Mouse (Mus musculus) 3T3-L1 (cell line): ENCODE results near the gene Jdp2.

ENCODE experiments used
- DNase-seq: peaks from one replicate; pipeline ENCODE4 v3.0.0-alpha.2; 2015; ENCODE audit warnings: low read depth, low spot score

Gene Jdp2

DNA sequence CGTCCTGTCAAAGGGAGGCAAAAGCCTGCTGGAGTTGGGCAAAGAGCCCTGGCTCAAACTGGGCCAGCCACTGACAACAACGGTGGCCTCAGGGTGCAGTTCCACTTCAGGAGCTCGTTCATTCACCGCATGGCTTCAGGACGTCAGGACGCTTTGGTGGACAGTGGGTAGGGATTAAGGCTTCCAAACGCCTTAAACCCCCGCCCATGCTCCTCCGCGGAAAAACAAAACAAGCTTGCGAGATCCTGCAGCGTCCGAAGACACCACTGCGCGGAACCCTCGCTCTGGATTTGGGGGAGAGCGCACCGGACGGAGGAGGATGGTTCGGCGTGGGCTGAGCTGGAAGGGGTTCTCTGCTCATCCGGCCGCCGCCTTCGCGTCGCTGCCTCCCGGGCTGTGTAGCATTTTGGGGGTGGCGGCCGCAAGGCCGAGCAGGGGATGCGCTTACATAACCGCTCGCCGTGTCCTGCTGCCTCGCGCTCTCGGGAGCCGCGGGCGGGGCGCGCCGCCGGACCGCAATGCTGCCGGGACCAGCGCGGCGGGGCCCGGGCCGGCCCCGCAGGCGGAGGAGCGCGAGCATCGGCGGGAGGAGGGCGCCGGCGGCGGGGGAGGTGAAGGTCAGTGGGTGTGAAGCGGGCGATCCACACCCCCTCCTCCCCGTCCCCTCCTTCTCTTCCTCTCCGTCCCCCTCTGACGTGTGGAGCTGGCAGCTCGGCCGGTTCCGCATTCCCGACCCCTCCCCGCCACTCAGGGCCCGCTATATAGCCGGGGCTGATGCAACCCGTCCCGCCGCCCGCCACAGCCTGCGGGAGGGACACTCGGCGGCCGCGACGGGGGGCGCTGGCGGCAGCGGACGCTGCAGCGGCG is at the start of gene Jdp2:
Gene Jdp2 (plus strand): TSS at position 417 of the 867 bp plus-strand sequence.
- DNase-seq: peak; percentile 80

DNA sequence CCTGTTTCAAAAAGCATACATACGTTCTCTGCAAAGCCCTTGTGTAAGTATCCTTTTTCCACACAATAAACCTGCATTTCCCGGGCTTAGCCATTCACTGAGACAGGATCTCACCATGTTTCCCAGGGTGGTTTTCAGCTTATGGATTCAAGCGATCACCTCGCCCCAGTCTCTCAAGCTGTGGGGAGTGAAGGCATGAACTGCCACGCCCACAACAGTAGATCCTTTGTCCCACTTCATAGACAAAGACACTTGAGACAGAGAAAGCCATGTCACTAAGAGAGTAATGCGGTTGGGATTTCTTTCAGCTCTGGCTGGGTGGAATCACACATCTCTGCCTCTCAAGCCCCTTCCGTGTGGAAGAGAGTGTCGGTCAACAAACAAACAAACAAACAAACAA is 49.2 kb upstream of the Jdp2 start:
- DNase-seq: no peak

DNA sequence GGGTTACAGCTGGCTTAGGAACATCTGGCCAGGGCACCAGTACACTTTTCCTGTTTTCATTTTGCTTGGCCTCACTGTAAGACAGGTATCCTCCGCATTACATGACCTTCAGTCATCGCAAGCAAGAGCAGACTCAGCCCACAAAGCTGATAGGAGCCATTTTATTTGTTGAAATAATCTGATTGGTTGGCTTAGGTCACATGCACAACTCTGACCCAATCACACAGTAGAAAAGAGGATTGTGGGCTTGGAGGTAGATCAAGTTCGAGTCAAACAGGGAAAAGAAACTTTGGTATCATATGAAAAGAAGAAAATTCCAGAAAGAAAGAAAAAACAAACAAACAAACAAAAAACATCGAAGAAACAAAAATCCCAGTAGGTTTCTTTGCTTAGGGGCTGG is 48.4 kb upstream of the Jdp2 start:
- DNase-seq: no peak

DNA sequence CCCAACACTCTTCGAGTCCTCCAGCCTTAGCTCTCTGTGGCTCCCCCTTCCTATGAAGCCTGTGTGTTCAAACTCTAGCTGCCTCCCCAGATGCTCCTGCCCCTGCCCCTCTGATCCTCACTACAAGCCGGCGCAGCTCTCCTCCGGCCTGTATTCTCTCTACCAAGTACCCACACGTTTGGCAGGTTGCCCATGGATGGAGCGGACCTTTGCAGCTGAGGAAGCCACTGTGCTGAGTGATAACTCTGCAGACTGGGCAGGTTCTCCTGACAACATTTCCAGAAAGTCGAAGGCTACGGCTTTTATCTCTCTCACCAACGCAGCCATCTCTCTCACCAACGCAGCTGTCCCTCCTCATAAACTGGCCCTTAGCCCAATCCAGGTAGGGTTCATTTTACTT is 39.5 kb upstream of the Jdp2 start:
- no peak for DNase-seq

DNA sequence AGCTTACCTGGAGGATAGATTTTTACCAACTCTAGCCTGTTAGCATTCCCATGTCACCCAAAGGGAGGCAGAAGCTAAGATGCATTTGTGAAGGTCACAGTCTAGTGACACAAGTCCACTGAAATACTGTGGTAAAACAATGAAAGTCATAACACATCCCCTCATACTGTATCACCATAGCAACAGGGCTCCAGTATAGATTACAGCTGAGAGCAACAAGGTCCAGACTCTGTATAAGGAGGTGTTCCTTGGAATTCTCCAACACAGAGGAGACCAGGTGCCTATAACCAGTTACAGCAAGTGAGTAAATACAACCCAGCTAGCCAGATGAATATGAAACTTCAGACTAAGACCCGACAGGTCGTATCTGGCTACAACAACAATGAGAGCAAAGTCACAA is 33.4 kb upstream of the Jdp2 start:
- DNase-seq: no peak

DNA sequence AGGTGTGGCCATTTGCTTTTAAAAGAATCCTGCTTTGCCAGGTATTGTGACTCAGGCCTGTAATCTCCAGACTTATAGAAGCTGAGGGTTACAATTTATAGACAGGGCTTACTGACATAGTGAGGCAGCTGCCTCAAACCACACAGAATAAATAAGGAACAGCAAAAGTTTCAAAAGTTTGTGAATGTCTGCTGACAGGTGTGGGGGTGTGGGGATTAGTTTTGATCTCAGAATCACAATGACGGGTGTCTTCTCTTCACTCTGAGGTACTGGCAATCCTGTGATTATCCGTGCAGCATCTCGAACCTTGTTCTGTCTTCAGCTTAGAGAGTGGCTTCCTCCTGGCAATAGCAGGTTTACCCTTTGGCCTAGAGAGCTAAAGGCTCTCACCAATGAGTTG is 30.5 kb upstream of the Jdp2 start:
- no peak for DNase-seq

DNA sequence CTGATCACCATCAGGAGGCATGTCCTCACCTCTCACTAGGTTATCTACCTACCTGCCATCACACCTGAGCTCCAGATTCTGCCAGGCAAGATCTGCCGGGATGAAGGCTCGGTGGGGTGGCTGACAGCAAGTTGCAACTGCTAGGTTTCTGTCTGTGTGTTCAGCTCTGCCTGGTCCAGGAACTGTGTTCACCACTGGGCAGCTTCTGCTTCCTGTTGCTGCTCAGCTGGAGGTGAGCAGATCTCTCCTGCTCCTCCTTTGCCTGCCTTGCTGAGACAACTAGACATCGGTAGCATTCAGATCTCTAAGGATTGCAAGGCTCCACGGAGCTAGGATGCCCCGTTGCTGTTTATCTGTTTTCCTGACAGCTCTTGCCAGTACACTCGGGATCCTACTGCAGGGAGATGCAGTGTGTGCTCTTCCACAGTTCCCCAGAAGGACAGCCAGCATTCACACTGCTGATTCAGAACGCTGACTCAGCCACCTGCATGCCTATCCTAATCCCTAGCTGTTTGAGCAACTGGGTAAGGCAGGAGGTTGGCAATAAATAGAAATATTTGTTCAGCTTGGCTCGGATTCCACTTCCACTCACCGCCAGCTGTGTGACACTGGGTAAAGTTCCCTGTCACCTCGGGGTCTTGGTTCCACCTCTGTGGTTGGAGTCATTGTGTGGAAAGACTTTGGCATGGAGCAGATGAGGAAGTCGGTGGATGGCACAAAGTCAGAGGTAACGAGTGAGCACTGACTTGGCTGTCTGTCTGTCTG is 29.3 kb upstream of the Jdp2 start:
- peak; percentile 82 for DNase-seq

DNA sequence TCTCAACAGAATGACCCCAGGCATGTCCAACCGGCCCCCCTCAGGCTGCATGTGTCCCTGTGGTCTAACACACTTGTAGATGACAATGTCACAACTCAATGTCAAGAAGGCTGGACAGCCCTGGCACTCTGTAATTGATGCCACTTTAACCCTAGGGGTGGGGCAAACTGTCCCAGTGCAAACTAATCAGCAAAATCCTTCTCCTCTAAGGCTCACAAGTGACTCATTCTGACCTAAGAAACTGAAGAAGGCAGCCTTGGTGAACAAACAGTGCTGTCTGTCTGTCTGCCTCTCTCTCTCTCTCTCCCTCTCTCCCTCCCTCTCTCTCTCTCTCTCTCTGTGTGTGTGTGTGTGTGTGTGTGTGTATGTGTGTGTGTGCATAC is 28.7 kb upstream of the Jdp2 start:
- peak; percentile 74 for DNase-seq

DNA sequence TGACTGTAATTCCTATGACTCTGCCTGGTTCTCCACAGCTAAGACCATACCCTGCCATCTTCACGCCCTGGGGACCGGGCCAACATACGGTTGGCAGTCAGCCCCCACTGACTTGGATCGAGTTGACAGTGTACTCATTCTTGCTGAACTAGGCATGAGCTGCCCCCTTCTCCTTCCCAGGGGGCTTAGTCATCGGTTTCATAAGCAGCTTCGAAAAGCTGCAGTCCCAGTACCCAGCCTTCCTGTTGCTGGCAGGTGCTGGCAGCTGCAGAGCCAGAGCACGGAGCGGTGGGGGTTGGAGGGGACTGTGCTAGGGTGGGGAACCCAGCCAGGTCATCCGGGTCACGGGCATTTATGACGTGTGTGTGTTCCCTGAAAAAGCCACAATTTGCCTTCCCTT is 27.5 kb upstream of the Jdp2 start:
- DNase-seq: peak; percentile 83

DNA sequence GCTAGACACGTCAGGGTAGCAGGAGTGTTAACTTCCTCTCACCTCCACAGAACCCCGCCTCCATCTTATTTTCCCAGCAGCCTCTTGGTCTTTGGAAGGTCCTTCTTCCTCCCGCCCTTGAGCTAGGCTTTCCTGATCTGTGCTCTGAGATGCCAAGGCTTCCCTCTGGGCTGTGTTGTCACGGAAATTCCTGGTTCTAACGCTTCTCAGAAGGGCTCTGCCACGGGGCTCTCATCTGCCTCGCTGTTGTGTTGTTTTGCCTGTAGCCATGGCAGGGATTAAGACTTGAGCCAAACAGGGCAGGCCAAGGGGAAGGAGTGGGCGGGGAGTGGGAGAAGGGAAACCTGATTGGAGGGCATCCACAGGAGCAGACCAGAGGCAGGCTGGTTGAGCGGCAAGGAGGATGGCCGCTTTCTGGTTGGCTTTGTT is 26.8 kb upstream of the Jdp2 start:
- DNase-seq: peak; percentile 56

DNA sequence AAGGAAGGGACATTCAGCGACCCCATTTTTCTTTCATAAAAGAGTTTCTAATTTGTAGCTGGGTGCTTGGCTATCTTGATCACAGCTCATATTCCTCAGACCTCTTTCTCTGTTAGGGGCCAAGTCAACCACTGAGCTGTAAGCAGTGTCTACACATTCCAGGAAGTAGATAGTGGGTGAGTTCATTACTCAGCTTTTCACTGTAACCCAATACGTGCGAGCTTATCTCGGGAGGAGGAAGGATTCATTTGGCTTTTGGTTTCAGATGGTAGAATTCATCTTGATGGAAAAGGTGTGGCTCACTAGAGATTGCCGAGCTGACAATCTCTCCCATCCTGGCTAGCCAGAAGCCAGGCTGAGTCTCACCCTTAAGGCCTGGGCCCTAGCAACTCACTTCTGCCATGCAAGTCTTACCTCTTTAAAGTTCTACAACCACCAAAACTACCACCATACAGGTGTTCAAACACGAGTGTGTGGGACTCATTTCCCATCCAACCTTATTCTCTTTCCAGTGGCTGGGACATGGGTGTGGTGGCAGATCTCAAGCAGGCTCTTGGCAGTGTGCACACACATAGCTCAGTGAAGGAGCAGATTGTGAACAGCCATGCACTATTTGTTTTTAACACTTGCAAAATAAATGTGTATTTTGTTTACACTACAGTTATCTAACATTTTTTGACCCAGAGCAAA is 23.9 kb upstream of the Jdp2 start:
- DNase-seq: peak; percentile 46

DNA sequence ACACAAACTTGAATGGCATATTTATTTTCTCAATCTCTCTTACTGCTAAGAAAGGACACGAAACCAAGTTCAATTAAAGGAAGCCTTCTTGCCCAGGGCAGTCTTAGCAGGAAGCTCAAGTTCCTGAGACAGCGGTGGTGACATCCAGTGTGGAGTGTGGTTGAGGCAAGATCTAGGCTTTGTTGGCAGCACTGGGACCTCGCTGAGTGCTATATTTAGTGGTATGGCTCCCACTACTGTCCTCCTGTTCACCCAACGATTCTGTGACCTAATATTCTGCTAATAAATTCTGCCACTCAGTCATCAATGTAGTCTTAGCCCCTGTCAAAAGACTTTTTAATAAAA is 23.4 kb upstream of the Jdp2 start:
- no peak for DNase-seq

DNA sequence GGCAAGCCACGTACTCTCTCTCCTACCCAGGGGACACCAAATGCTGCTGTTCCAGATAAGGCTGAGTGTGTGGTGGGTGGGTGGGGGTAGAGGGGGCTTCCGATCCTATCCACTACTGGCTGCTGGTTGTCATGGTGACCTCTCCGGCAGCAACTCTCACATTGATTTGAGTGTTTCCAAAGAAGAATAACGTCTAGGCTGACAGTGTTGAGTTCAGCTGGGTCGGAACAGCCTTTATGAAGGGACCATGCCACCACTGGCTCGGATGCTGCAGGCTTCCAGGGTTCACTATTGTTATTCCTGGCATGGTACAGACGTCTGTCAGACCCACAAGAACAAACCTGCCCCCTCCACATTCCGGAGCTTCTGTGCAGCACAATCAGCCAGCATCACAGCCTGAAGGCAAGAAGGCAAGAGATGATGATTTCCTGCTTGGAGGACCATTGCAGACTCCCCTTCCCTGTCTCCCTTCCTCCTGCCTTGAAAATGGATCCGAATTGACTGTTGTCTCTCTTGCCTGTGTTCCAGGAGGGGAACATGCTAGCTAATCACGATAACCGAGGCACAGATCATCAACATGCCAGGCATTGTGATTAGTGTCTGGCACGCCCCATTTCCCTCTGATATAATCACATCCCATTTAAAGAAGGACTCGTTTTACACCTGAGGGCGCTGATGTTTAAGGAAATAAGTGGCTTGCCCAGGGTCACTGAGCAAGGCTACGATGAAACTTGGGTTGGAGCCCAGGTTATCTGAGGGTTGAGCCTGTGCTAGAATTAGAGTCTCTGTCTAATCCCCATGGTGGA is 17.4 kb upstream of the Jdp2 start:
- DNase-seq: no peak

DNA sequence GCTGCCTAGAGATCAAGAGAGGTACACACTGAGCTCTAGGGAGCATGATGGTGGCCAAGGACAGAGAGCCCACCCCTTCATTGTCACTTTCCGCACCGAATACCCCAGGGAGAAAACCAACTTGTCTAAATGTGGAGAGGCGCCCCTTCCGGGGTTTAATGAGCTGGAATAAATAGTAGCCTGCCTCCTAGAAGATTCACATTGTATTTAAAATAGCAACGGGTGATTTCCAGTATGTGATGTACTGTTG is 16.8 kb upstream of the Jdp2 start:
- DNase-seq: no peak

DNA sequence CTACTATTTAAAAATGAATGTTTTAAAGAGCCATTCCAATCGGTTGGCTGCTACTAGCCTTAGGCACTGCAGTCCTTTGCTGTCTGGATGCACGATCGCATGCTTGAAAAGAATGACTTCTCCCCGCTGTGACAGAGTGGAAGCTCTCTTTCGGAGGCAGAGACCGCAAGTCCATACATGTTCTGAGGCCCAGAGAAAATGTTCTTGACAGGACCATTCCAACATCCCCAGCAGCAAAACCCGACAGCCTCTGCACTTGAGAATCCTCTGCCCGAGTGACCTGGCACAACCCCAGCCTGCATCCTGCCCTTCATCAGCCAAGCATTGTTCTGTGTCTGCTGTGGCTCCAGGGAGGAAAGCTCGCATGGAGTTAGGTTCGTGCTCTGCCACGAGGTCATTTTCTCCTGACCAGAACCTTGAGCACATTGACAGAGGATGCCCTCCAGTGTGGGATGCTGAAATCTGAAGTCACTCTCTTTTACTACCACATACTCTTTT is 13.0 kb upstream of the Jdp2 start:
- DNase-seq: no peak

DNA sequence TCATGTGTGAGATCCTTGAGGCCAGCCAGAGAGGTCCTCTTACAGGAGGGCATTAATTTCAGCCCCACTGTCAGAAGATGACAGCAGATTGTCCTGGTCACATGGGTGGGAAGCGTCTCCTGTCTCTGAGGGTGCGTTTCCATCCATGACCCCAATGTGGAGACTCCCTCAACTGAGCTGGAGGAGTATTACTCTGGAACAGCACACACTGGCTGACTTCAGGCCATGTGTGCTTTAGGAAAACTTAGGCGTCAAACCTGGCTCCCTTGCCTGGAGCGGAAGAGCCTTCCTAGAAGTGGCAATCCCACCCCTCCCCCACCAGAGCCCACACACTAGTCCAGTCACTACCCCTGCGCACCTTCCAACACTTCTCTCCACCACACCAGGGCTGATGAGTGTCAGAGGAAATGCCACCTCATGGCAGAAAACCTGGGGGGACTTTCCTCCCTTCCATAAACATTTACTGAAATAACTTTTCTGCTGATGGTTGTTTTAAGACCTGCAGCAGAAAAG is 8.9 kb upstream of the Jdp2 start:
- DNase-seq: no peak

DNA sequence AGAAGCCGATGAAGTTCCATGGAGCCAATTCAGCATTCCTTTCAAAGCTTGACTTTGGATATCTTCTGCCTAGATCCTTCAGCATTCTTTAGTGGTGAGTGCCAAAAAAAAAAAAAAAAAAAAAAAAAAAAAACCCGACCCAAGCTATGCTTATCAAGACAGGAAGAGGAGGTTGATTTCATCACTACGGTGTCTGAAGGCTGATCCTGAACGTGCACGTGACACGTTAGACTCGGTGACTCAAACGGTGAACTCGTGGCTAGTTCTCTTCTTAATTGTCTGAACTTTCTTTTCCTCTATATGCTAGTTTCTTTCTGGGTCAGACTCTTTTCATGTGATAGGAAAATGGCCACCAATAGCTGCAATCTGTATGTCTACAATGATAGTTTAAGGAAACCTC is 5.9 kb upstream of the Jdp2 start:
- peak; percentile 90 for DNase-seq

DNA sequence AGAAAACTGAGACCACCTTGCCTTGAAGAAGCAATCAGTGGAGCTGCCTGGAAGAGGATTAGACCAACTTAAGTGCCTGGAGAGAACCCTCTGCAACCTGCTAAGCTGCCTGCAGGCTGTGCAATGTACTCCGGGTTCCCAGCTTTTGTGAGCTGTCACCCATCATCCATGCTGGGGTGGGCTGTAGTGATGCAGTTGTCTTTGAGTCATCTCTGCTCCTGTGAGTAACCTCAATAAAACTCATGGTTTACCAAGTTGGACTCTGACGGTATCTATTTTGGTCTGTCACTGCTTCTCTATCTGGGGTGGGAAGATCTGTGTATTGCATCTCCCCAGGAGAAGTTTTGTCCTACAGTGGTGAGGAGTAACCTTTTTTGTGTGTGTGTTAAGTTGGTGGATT is 4.4 kb upstream of the Jdp2 start:
- no peak for DNase-seq

DNA sequence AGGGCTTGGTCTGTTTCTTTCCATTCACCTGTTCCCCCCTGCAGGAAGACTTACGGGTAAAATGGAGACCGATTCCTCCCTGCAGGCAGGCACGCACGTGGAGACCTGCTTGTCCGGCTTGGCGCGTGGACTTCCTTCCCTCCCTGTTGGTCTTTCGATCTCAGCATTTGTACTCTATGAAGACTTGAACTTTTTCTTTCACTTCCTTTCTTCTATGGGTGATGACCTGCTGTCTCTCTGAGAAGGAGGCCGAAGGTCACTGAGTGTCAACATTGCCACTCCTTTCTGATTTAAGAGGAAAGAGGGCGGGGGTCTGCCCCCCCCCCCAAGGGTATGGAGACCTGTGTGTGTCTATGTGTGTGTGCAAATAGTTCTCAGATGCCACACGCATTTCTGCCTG is 774 bp upstream of the Jdp2 start:
- no peak for DNase-seq

DNA sequence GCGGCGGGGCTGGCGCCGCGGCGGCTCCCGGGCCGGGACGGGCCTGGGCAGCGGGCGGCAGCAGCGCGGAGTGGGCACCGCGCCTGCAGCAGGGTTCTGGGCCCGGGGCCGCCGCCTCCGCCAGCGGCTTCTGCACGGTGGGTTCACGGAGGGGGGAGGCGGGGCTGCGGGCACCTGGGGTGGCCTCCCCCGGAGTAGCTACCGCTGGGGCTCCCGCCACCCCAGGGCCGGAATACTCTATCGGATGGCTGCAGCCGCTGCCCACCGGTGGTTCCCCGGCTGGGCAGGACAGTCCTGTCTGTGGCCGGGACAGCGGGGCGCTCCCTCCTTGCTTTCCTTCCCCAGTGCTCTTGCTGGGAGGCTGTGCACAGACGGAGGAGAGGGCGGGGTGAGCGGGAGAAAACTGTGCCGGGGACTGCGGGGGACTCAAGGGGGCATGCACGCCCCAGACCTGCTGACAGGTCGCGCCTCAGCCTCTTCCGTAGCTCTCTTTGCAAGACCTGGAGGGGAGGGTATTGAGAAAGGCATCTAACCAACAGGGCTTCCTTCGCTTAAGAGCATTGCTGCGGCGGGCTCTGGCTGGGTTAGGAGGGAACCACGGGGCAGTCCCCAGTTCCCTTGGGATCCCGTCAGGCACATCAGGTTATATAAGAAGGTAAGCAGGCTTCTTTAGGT is 788 bp downstream of the Jdp2 start:
- DNase-seq: peak; percentile 50

DNA sequence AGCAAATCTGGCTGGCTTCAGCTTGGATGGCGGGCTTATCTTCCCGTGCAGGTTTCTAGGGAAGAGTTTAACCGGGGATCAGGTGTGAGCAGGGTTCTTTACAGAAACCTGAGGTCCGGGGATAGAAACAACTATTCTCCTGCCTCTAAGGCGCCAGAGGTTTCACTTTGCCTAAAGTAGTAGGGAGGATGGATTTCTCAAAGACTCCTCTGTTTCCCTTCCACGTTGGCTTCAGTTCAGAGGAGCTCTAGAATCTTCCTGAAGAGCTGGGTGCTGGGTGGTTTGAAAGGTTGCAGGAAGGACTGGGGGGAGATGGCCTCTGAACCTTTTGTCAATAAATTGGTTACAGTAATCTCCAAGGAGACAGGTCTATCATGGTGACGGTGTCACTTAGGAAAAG is 1.8 kb downstream of the Jdp2 start:
- no peak for DNase-seq
